Mouse (Mus musculus) midbrain, embryonic 13.5 days (tissue): ENCODE data around the gene Palld. TPM values are rescaled to one million over a fixed set of nuclear protein-coding genes. Genes with fewer than 3 reads are reported as not detected.

Source experiments
- ATAC-seq: fragments of 200-750 bp; cut with Nextera tagmentation; 2 replicates; pipeline ENCODE4 v1.8.0; 2017; ENCODE audit warnings: mild to moderate bottlenecking, moderate TSS enrichment, moderate library complexity
- H3K27ac ChIP-seq: fragments of 300-500 bp; sonication (generic); 2 replicates; pipeline ENCODE4 v1.5.1; 2015; ENCODE audit warnings: inconsistent platforms, mild to moderate bottlenecking, moderate library complexity
- H3K27me3 ChIP-seq: fragments of 300-500 bp; sonication (generic); 2 replicates; pipeline ENCODE4 v1.6.1; 2015; ENCODE audit warnings: mild to moderate bottlenecking, inconsistent platforms
- H3K36me3 ChIP-seq: fragments of 300-500 bp; sonication (generic); 2 replicates; pipeline ENCODE4 v1.6.1; 2015; ENCODE audit warnings: mild to moderate bottlenecking, inconsistent platforms
- H3K4me1 ChIP-seq: fragments of 300-500 bp; sonication (generic); replicated peaks from 2 replicates; pipeline ENCODE4 v1.6.1; 2015; ENCODE audit warnings: inconsistent platforms
- H3K4me2 ChIP-seq: fragments of 300-500 bp; sonication (generic); replicated peaks from 2 replicates; pipeline ENCODE4 v1.6.1; 2015; ENCODE audit warnings: moderate library complexity, mild to moderate bottlenecking, inconsistent platforms
- H3K4me3 ChIP-seq: fragments of 300-500 bp; sonication (generic); replicated peaks from 2 replicates; pipeline ENCODE4 v1.5.1; 2015; ENCODE audit warnings: mild to moderate bottlenecking, inconsistent platforms
- H3K9ac ChIP-seq: fragments of 300-500 bp; sonication (generic); replicated peaks from 2 replicates; pipeline ENCODE4 v1.6.1; 2015; ENCODE audit warnings: mild to moderate bottlenecking, inconsistent platforms
- H3K9me3 ChIP-seq: fragments of 300-500 bp; sonication (generic); 2 replicates; pipeline ENCODE4 v1.6.1; 2016; ENCODE audit warnings: mild to moderate bottlenecking, inconsistent platforms
- WGBS: fragments of 180-500 bp; shearing (Covaris S2); methylation state at CpG from one replicate; pipeline ENCODE4 v1.1.7; 2015; 5-methylcytosine and 5-hydroxymethylcytosine counted together
- polyA plus RNA-seq: library from polyadenylated mRNA; unstranded; fragments of >200 nt; fragmentation: Nextera tagmentation; extraction: Ambion mirVana; gene quantifications from 2 replicates; pipeline ENCODE4 v1.2.1, GENCODE M21; 2015

Palld gene
- polyA plus RNA-seq, 1 experiment from 2014 or later: 27.6 TPM

DNA sequence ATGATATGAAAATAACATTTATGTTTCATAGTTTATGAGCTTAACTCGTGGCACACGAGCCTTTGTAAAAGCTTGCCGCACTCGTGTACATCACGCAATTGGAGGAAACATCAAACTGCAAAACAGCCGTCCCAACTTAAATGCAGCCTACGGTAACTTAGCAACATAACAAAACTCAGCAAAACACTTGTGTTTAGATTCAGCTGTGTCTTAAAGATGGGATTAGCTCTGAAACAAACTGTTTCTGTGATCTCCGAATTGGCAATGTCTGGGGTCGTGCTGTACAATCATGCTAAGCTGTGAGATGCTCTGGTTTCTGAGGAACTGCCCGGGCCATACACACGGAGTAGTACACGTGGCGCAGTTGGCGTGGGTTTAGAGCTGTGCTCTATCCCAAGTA is 375.5 kb downstream of the Palld start:
- Histone ChIP-seq H3K27ac (no peak overlapping the region), H3K27me3 (no peaks in the 10 kb centered on the region), H3K4me1 (no peaks in the 10 kb centered on the region), H3K9ac (no peak overlapping the region), H3K4me3 (no peak overlapping the region), H3K36me3 (peaks cover 20% of the 10 kb centered on the region), H3K4me2 (no peak overlapping the region), H3K9me3 (no peaks in the 10 kb centered on the region)
- 88% methylated on average over 14 of the region's 14 CpGs for WGBS
- no peak for ATAC-seq

DNA sequence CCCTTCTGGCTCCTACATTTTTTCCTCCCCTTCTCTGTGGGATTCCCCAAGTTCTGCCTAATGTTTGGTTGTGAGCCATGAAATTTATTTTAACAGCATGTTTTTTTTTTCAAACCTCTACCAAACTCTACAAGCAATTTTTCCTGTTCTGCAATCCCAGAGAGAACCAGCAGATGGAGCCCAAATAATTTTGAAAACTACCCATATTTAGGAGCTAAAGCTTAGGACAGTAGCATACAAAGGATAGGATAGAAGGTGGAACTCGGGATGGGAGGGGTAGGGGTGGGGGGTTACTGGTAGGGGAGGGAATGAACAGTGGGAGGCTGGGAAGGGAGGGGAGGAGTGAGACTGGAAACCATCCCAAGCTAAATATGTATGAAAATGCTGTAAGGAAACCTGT is 380.4 kb downstream of the Palld start:
- WGBS: 8% methylated on average over 1 of the region's 1 CpGs
- Histone ChIP-seq H3K4me3 (no peak overlapping the region), H3K9ac (no peak overlapping the region), H3K27me3 (no peaks in the 10 kb centered on the region), H3K4me1 (peaks cover 8% of the 10 kb centered on the region), H3K27ac (no peak overlapping the region), H3K4me2 (no peak overlapping the region), H3K36me3 (peaks cover 5% of the 10 kb centered on the region), H3K9me3 (no peaks in the 10 kb centered on the region)
- ATAC-seq: 0 out of 2 replicates have a peak, but pooled peaks have one; percentile 55

DNA sequence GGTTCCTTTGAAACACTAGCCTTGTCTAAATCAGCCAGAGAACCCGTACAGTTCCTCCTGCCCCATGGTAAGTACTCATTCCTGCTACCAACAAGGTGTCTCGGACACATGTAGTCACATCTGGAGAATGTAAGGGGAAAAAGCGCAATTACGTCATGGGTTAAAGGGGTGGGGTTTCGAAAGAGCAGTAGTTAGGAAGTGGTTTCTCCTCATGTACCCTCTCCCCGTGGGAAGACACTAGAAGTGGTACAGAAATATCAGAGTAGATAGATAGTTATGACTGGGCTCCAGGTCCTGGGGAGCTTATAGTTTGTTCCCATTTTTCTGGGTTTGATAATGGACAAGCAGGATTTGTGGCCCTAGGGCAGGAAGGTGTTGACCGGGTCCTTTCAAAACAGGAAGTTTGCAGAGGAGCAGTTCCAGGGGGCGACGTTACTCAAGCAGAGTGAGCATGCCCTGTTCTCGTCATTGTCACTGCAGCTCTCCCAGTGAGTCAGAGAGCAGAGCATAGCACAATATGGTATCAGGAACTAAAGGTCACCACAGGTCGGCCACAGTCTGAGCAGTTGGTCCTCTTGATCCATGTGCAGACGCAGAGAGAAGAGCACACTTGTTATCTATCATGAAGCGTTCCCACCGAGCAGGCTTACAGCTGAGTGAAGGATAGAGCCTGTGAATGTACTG is 384.8 kb downstream of the Palld start:
- 80% methylated on average over 14 of the region's 14 CpGs for WGBS
- no peak overlapping the region for H3K4me3 ChIP-seq
- peak overlapping the region; percentile 92; the same call in 1 of the 2 replicates for H3K27ac ChIP-seq
- H3K9ac ChIP-seq: no peak overlapping the region
- H3K4me1 ChIP-seq: peaks cover 35% of the 10 kb centered on the region
- H3K27me3 ChIP-seq: no peaks in the 10 kb centered on the region
- H3K36me3 ChIP-seq: peaks cover 4% of the 10 kb centered on the region
- H3K4me2 ChIP-seq: no peak overlapping the region
- no peaks in the 10 kb centered on the region for H3K9me3 ChIP-seq
- no peak for ATAC-seq

DNA sequence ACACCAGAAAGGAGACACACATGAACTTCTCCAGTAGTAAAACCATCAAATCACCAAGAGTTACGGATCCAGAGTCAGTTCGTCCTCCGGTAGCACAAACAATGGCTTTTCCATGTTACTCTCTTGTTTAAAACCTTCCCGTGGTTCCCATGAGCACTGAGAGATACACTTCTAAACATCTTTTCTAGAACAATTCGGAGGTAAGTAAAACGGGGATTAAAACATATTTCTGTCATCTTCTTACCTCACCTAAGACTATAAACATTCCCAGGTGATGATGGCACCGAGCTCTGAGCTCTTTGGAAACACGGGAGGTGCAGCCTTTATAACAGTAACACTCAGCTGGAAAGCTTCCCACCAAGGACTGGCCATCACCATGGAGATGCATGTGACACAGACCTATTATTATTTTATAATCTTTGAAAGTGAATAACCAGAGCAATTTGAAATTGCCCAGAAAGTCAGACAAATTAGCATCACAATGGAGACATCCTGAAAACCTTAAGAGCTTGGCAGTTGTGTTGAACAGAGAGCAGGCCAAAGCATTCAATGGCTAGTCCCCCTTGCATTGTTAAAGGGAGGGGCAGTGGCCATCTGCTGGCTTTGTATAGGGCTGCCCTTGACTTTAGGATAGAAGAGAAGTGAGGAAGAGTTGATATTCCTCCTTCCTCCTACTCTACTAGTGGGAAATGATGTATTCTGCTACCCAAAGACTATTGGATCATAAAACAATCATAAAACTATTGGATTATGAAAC is 385.6 kb downstream of the Palld start:
- no peak overlapping the region for H3K4me3 ChIP-seq
- no peaks in the 10 kb centered on the region for H3K27me3 ChIP-seq
- H3K4me1 ChIP-seq: peaks cover 35% of the 10 kb centered on the region
- peak; percentile 27; the same call in 1 of the 2 replicates for ATAC-seq
- WGBS: 61% methylated on average over 8 of the region's 8 CpGs
- no peak overlapping the region for H3K9ac ChIP-seq
- peak overlapping the region; percentile 25 for H3K4me2 ChIP-seq
- H3K27ac ChIP-seq: peak overlapping the region; percentile 92
- H3K9me3 ChIP-seq: no peaks in the 10 kb centered on the region
- peaks cover 3% of the 10 kb centered on the region for H3K36me3 ChIP-seq

DNA sequence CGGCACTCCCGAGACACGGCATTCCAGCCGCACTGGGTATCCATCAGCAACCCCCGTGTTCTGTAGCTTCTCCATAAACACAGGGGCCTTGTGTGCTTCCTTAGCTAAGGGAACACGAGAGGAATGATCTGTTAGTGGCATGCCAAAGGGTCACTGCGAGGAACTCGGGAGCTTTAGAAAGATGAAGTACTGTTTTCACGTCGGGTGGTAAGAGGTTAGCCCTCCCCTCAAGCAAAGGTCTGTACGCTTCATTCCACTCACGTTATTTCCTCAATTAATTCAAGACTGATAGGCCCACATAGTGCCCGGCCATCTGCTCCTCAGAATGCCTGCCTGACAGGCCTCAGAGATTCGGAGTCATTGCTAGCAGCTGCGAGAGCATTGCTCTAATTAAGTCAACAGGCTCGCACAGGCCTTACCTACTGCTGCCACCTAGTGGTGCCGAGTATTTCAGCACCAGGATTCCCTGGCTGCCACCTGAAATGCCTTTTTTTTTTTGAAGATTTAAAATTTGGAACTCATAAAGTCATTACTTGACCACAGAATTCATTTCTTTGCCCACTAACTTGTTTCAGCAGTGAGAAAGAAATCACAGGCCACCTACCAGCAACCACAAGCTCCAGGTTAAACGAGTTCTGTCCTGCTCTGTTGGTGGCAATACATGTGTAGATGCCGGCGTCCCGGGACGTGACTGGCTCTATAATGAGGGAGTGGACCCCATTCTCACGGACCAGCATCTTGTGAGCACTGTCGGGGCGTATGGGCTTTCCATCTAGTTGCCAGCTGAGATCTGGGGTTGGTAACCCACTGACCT is 386.4 kb downstream of the Palld start:
- Histone ChIP-seq H3K27me3 (no peaks in the 10 kb centered on the region), H3K9me3 (no peaks in the 10 kb centered on the region), H3K27ac (peak overlapping the region; percentile 92), H3K4me1 (peaks cover 35% of the 10 kb centered on the region), H3K9ac (peak overlapping the region; percentile 52), H3K4me3 (peak overlapping the region; percentile 27), H3K4me2 (peak overlapping the region; percentile 46), H3K36me3 (peaks cover 4% of the 10 kb centered on the region)
- WGBS: 25% methylated on average over 25 of the region's 25 CpGs
- peak; percentile 90 for ATAC-seq

DNA sequence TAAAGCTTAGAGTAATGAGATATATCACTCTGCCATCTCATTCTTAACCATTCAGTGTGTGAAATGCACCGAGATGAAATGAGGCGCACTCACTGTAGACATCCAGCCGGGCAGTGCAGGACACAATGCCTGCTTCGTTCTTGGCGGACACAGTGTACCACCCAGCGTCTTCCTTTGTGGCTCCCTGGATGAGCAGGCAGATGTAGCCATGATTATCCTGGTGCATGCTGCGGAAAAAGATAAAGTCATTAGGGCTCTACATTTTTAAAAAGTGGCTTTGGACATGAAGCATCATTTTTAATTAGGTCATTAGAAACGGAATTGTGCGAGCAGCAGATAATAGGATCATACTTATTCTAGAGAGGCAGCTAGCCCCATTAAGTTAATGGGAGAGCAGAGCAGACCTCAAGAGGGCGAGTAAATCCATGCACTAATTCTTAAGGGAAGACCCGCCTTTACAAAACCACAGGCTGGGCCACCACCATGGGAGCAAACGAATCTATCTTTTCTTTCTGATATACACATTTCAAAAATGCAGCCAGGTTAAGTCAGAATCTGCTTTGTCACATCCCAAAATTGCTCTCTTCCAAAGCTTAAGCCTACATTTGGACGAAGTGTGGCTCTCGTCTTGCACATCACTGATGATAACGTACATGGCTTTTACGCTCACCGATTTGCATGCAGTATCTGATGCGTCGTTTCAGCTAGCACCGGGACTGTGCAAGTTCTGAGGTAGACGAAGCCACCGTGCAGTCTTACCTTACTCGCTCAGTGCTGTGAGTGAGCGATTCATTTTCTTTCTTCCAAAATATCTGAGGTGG is 387.2 kb downstream of the Palld start:
- H3K4me1 ChIP-seq: peaks cover 35% of the 10 kb centered on the region
- no peaks in the 10 kb centered on the region for H3K27me3 ChIP-seq
- 35% methylated on average over 24 of the region's 24 CpGs for WGBS
- no peaks in the 10 kb centered on the region for H3K9me3 ChIP-seq
- peak overlapping the region; percentile 92 for H3K27ac ChIP-seq
- H3K4me3 ChIP-seq: peak overlapping the region; percentile 27
- peaks cover 12% of the 10 kb centered on the region for H3K36me3 ChIP-seq
- H3K4me2 ChIP-seq: peak overlapping the region; percentile 46
- H3K9ac ChIP-seq: peak overlapping the region; percentile 52
- peak; percentile 78 for ATAC-seq

DNA sequence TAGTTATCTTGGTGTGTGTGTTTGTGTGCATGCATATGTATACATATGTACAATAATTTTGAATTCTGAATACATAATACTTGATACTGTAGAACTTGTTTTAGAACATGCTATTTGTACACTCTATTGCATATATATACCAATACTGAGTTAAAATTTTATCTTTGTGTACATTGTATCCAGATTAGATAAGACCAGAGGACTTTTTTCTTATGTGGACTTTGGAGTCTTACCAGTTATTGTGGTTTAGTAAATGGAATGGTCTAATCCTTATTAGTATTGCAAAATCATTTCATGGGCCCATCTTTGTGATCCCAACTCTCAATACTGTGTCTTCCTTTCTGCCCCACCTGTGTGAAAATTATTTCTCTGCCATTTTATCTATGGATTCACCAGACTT is 400.2 kb downstream of the Palld start:
- no peaks in the 10 kb centered on the region for H3K9me3 ChIP-seq
- peaks cover 14% of the 10 kb centered on the region for H3K36me3 ChIP-seq
- H3K4me2 ChIP-seq: no peak overlapping the region
- no peak overlapping the region for H3K4me3 ChIP-seq
- H3K4me1 ChIP-seq: no peaks in the 10 kb centered on the region
- H3K9ac ChIP-seq: no peak overlapping the region
- no peak overlapping the region for H3K27ac ChIP-seq
- no peak for ATAC-seq
- H3K27me3 ChIP-seq: no peaks in the 10 kb centered on the region

DNA sequence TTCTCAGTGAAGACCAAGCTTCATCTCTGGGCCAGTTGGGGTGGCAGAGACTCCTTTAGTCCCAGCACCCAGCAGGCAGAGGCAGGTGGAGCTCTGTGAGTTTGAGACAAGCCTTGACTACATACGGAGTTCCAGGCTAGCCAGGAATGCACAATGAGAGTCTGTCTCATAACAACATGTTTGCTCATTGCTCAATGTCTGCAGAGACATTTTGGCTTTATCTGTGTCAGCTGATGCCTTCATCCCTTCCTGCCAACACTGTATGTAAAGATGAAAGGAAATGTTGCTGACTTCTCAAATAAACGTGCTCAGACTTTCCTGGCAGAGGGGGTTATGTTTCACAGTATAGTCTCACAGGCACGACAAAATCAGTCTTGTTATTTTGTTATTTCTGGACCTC is 401.6 kb downstream of the Palld start:
- H3K4me2 ChIP-seq: no peak overlapping the region
- no peak overlapping the region for H3K27ac ChIP-seq
- ATAC-seq: no peak
- no peaks in the 10 kb centered on the region for H3K4me1 ChIP-seq
- no peak overlapping the region for H3K9ac ChIP-seq
- no peaks in the 10 kb centered on the region for H3K27me3 ChIP-seq
- peaks cover 16% of the 10 kb centered on the region for H3K36me3 ChIP-seq
- H3K4me3 ChIP-seq: no peak overlapping the region
- H3K9me3 ChIP-seq: no peaks in the 10 kb centered on the region
- 80% methylated on average over 3 of the region's 3 CpGs for WGBS

DNA sequence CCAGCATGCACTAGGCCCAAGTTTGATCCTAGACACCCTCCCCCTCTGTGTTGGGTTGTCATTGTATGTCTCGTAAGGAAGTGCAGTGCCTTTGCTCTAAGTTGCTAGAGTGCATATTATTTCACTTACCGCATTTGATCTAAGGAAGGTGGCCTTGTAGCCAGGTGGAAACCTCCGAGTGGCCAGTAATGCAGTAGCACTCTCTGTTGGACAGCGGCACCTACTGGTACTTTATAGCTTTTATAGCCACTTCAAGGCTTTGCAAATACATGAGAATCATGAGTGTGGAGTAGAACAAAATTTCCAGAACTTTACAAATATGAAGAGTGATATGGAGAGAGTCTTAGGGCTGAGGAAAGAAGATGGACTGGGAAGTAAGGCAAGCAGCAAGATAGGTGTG is 403.5 kb downstream of the Palld start:
- ATAC-seq: peak; percentile 56
- WGBS: 58% methylated on average over 4 of the region's 4 CpGs

DNA sequence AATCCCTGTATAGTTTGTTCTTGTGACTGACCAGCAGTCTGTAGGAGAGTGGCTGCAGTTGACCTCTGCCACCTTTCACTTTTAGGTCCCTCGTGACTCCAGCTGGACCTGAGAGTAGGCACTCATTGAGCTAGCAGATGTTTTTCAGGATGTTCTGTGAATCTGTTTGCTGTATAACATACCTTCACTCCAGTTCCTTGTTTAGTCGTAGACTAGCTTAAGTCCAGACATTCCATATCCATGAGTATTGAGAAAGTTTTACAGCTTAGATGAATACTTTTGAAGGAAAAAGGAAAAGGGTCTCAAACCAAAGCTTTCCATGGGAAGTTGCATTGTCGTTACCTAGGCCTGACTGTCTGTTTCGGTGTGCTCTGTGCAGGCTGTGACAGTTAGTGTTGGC is 405.4 kb downstream of the Palld start:
- Histone ChIP-seq H3K4me3 (no peak overlapping the region), H3K36me3 (peaks cover 17% of the 10 kb centered on the region), H3K9me3 (no peaks in the 10 kb centered on the region), H3K27me3 (no peaks in the 10 kb centered on the region), H3K9ac (no peak overlapping the region), H3K4me2 (no peak overlapping the region), H3K27ac (no peak overlapping the region), H3K4me1 (no peaks in the 10 kb centered on the region)
- 79% methylated on average over 4 of the region's 4 CpGs for WGBS
- ATAC-seq: no peak

More for the DNA sequence above, 403.5 kb downstream of the Palld start:
- Histone ChIP-seq H3K4me3 (no peak overlapping the region), H3K9me3 (no peaks in the 10 kb centered on the region), H3K27ac (no peak overlapping the region), H3K4me1 (no peaks in the 10 kb centered on the region), H3K27me3 (no peaks in the 10 kb centered on the region), H3K9ac (no peak overlapping the region), H3K4me2 (no peak overlapping the region), H3K36me3 (peaks cover 22% of the 10 kb centered on the region)

DNA sequence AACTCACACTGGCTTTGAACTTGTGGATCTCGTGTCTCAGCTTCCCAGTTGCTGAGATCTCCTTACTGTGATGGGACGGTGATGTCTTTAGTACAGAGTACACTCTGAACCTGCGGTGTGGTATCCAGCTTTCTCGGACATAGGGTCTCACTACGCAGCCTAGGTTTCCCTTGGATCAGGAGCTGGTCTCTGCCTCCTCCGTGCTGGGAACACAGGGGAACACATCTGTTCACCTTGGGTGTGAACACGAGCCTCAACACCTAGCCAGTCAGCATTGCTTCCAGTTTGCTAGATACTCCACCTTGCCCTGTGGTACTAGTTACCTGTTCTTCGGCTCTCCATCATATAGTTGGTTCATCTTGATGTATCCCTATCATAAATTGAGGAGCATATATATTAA is 413.9 kb downstream of the Palld start:
- Histone ChIP-seq H3K4me1 (peaks cover 10% of the 10 kb centered on the region), H3K9me3 (no peaks in the 10 kb centered on the region), H3K9ac (peak overlapping the region; percentile 83; the same call in 1 of the 2 replicates), H3K36me3 (0 out of 2 replicates have a peak, but pooled peaks cover 6% of the 10 kb centered on the region), H3K4me3 (peak overlapping the region; percentile 77), H3K27me3 (no peaks in the 10 kb centered on the region), H3K4me2 (peak overlapping the region; percentile 79), H3K27ac (no peak overlapping the region)
- WGBS: 91% methylated on average over 8 of the region's 8 CpGs
- no peak for ATAC-seq
